Mouse (Mus musculus) CH12.LX (cell line): Measurements from ENCODE around the gene Leap2. TPM values are rescaled to one million over a fixed set of nuclear protein-coding genes. Genes with fewer than 3 reads are reported as not detected.

Experiments used
- DNase-seq: peaks from one replicate; pipeline ENCODE4 v3.0.0-alpha.2; 2013; ENCODE audit errors: extremely low read depth
- H3K27ac ChIP-seq: 2 replicates; pipeline ENCODE4 v1.5.1; 2012; ENCODE audit warnings: low read depth, mild to moderate bottlenecking, control low read depth, moderate library complexity; ENCODE audit not compliant: insufficient read depth
- H3K27me3 ChIP-seq: replicated peaks from 2 replicates; pipeline ENCODE3; 2012; ENCODE audit warnings: inconsistent platforms
- H3K36me3 ChIP-seq, 2 experiments: replicated peaks in 1 of 2; 2 replicates each; pipeline versions ENCODE3 to v1.6.1; 2012; ENCODE audit warnings: inconsistent platforms in 1 of 2, low read length in 1 of 2, mild to moderate bottlenecking in 1 of 2, mixed read lengths in 1 of 2, moderate library complexity in 1 of 2; ENCODE audit not compliant: control insufficient read depth in 1 of 2, insufficient read depth in 1 of 2
- H3K4me1 ChIP-seq, 2 experiments: 2 replicates each; pipeline ENCODE4 v1.6.1; 2012; ENCODE audit warnings: inconsistent platforms in 1 of 2, moderate library complexity in 1 of 2; ENCODE audit not compliant: insufficient read depth in 2 of 2, control insufficient read depth in 1 of 2
- H3K4me2 ChIP-seq: 2 replicates; pipeline ENCODE4 v1.6.1; 2012; ENCODE audit warnings: low read depth, mild to moderate bottlenecking, control low read depth; ENCODE audit not compliant: poor library complexity, insufficient read depth, severe bottlenecking
- H3K4me3 ChIP-seq, 3 experiments: fragments of 150-350 bp in 1 of 3; sonication (generic) in 1 of 3; replicated peaks in 1 of 3; 2 replicates each; pipeline versions ENCODE3 to v1.5.1; 2011 to 2012; ENCODE audit warnings: low read depth in 2 of 3, low read length in 2 of 3, mild to moderate bottlenecking in 2 of 3, moderate library complexity in 2 of 3, control low read depth in 1 of 3, improper control_type of control experiment in 1 of 3, inconsistent platforms in 1 of 3, mixed read lengths in 1 of 3; ENCODE audit not compliant: poor library complexity in 1 of 3
- H3K79me2 ChIP-seq: replicated peaks from 2 replicates; pipeline ENCODE4 v1.6.1; 2012; ENCODE audit warnings: mild to moderate bottlenecking, moderate library complexity; ENCODE audit not compliant: control insufficient read depth, poor library complexity, insufficient read depth, severe bottlenecking; ENCODE audit errors: extremely low read depth
- H3K9ac ChIP-seq: 2 replicates; pipeline ENCODE4 v1.6.1; 2012; ENCODE audit warnings: low read depth, mild to moderate bottlenecking, control low read depth, moderate library complexity; ENCODE audit not compliant: insufficient read depth
- H3K9me3 ChIP-seq: replicated peaks from 2 replicates; pipeline ENCODE3; 2012; ENCODE audit warnings: low read length, inconsistent platforms, mixed read lengths
- CHD1 ChIP-seq: IDR thresholded peaks from 2 replicates; pipeline ENCODE4 v1.6.1; 2012; ENCODE audit warnings: low read depth, low read length, improper control_type of control experiment, inconsistent platforms
- CHD2 ChIP-seq: IDR thresholded peaks from 2 replicates; pipeline ENCODE4 v1.6.1; 2011; ENCODE audit warnings: low read length, improper control_type of control experiment
- ELF1 ChIP-seq: IDR thresholded peaks from 2 replicates; pipeline ENCODE4 v1.6.1; 2014; ENCODE audit warnings: low read depth, mild to moderate bottlenecking, inconsistent platforms, low read length, improper control_type of control experiment
- EP300 ChIP-seq: IDR thresholded peaks from 2 replicates; pipeline ENCODE4 v1.6.1; 2011; ENCODE audit warnings: low read length, improper control_type of control experiment
- ETS1 ChIP-seq: conservative IDR thresholded peaks from 2 replicates; pipeline ENCODE4 v1.6.1; 2012; ENCODE audit warnings: low read depth, mild to moderate bottlenecking, inconsistent platforms, low read length, improper control_type of control experiment, moderate library complexity
- IRF4 ChIP-seq: IDR thresholded peaks from 2 replicates; pipeline ENCODE4 v1.6.1; 2014; ENCODE audit warnings: low read depth, mild to moderate bottlenecking, inconsistent platforms, low read length, improper control_type of control experiment
- JUN ChIP-seq: IDR thresholded peaks from 2 replicates; pipeline ENCODE4 v1.6.1; 2011; ENCODE audit warnings: low read depth, mild to moderate bottlenecking, low read length, improper control_type of control experiment, moderate library complexity; ENCODE audit not compliant: insufficient read depth
- JUND ChIP-seq: conservative IDR thresholded peaks from 2 replicates; pipeline ENCODE4 v1.6.1; 2011; ENCODE audit warnings: low read depth, low read length, improper control_type of control experiment
- MYC ChIP-seq: IDR thresholded peaks from 2 replicates; pipeline ENCODE4 v1.6.1; 2011; ENCODE audit warnings: low read depth, mild to moderate bottlenecking, improper control_type of control experiment, low read length
- POLR2A ChIP-seq: IDR thresholded peaks from 2 replicates; pipeline ENCODE4 v1.6.1; 2011; ENCODE audit warnings: low read depth, mild to moderate bottlenecking, improper control_type of control experiment, low read length
- RAD21 ChIP-seq: IDR thresholded peaks from 2 replicates; pipeline ENCODE4 v1.6.1; 2011; ENCODE audit warnings: low read depth, mild to moderate bottlenecking, low read length, improper control_type of control experiment, moderate library complexity
- RCOR1 ChIP-seq: conservative IDR thresholded peaks from 2 replicates; pipeline ENCODE4 v1.6.1; 2012; ENCODE audit warnings: low read depth, mild to moderate bottlenecking, inconsistent platforms, low read length, improper control_type of control experiment
- UBTF ChIP-seq: IDR thresholded peaks from 2 replicates; pipeline ENCODE4 v1.6.1; 2012; ENCODE audit warnings: low read depth, mild to moderate bottlenecking, inconsistent platforms, low read length, improper control_type of control experiment, moderate library complexity
- USF1 ChIP-seq: IDR thresholded peaks from 2 replicates; pipeline ENCODE4 v1.6.1; 2014; ENCODE audit warnings: low read depth, mild to moderate bottlenecking, inconsistent platforms, low read length, improper control_type of control experiment
- ZC3H11A ChIP-seq: IDR thresholded peaks from 2 replicates; pipeline ENCODE4 v1.6.1; 2012; ENCODE audit warnings: low read depth, mild to moderate bottlenecking, inconsistent platforms, low read length, improper control_type of control experiment
- ZNF384 ChIP-seq: IDR thresholded peaks from 2 replicates; pipeline ENCODE4 v1.6.1; 2012; ENCODE audit warnings: low read depth, low read length, improper control_type of control experiment, inconsistent platforms
- dilution Hi-C: fragments of 300-500 bp; cut with MboI; formaldehyde crosslinking; loops from 2 replicates; pipeline ENCODE4 v1.14.3; 2020; ENCODE audit warnings: low sequenced_read_pairs; ENCODE audit not compliant: extremely low pct_unique_long_range_greater_than_20kb, extremely low pct_ligation_motif_present
- in situ Hi-C: fragments of 300-500 bp; cut with MboI; formaldehyde crosslinking; loops from 3 replicates; pipeline ENCODE4 v1.14.3; 2019; ENCODE audit warnings: low sequenced_read_pairs, low pct_ligation_motif_present, low pct_unique_long_range_greater_than_20kb, mixed read lengths
- polyA plus RNA-seq: library from polyadenylated mRNA; unstranded; fragments of >175 nt; gene quantifications from 2 replicates; pipeline ENCODE4 v1.2.1, GENCODE M21; 2012; ENCODE audit warnings: low read depth; ENCODE audit not compliant: insufficient read length
- total RNA-seq, 2 experiments: library from RNA; depleted of rRNA; stranded (reverse); fragments of 300-350 nt in 1 of 2; fragments of >200 nt in 1 of 2; gene quantifications; 2 replicates each; pipeline ENCODE4 v1.2.3; 2012 to 2014

The Leap2 gene
- total and polyA plus RNA-seq, 3 experiments, result not detected

DNA sequence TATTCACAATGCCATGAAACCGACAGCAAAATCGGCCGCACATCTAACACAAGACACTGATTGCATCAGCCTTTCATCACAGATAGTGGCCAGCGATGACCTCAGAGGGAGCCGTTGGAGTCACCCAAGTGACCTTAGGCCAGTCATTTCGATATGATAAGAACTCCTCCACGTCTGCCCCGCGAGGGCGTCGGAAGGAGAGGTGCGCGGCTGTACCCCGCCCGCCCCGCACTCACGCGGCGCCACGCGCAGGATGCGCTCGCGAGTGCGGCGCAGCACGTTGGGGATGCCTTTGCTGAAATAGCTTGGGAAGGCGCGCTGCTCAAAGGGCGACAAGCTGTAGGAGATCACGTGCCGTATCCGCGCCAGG, 7.3 kb upstream of the Leap2 start:
- peak; percentile 56 for DNase-seq
- Histone ChIP-seq H3K4me1 (peaks cover 8 to 21% of the 10 kb centered on the region in 2 experiments), H3K79me2 (peaks cover 18% of the 10 kb centered on the region), H3K27me3 (peaks cover 3% of the 10 kb centered on the region), H3K9ac (peak overlapping the region; percentile 99), H3K4me2 (peak overlapping the region; percentile 85), H3K4me3 (peak overlapping the region; percentile 91 to 100 (median 98)), H3K36me3 (peaks cover 12 to 35% of the 10 kb centered on the region in 2 experiments), H3K9me3 (no peaks in the 10 kb centered on the region), H3K27ac (peak overlapping the region; percentile 92)
- in situ Hi-C loops, result no loop called here
- TF ChIP-seq IRF4, result no peak
- 0 out of 2 replicates have a peak, but pooled peaks have one; percentile 5 for TF ChIP-seq UBTF
- no peak for TF ChIP-seq EP300
- TF ChIP-seq CHD2, result no peak
- TF ChIP-seq RCOR1, result no peak
- TF ChIP-seq USF1, result no peak
- dilution Hi-C loops, result no loop called here

DNA sequence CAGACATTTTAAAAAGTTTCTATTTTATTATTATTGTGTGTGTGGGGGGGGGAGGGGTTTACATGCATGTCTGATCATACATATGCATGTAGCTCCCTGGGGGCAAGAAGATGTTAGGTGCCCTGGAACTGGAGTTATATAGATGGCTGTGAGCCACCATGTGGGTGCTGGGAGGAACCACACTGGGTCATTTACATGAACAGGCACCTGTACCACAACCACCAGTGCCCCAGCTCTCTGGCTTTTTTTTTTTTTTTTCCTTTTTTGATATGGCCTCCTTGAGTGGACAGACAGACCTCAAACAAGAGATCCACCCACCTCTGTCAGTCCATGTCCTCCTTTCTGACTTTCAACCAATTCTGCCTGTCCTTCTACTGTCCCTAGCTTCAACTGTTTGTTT, 6.2 kb upstream of the Leap2 start:
- Histone ChIP-seq H3K9me3 (no peaks in the 10 kb centered on the region), H3K4me2 (peak overlapping the region; percentile 85), H3K79me2 (peaks cover 18% of the 10 kb centered on the region), H3K4me3 (peak overlapping the region; percentile 91 to 100 (median 98)), H3K36me3 (peaks cover 12 to 39% of the 10 kb centered on the region in 2 experiments), H3K27me3 (peaks cover 3% of the 10 kb centered on the region), H3K9ac (peak overlapping the region; percentile 99), H3K4me1 (peaks cover 8 to 21% of the 10 kb centered on the region in 2 experiments), H3K27ac (peak overlapping the region; percentile 58)
- dilution Hi-C loops, result no loop called here
- in situ Hi-C loops, result no loop called here
- peak; percentile 75 for TF ChIP-seq ZNF384
- no peak for TF ChIP-seq ZC3H11A
- DNase-seq, result peak; percentile 52

DNA sequence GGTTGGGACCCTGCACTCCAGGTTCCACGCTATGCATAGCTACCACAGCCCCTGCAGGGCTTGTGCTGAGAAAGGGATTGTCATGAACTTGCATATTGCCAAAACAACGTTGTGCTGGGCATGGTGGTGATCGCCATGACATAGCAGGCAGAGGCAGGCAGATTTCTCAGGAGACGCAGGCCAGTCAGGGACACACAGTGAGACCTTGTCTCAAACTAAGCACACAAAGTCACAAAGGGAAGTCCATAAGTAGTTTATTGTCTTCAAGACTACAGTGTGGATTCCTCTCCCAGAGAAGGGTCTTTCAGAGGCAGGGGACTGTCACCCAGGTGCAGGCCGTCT, 5.7 kb upstream of the Leap2 start:
- Histone ChIP-seq H3K27ac (no peak overlapping the region), H3K79me2 (peaks cover 18% of the 10 kb centered on the region), H3K4me2 (no peak overlapping the region), H3K27me3 (peaks cover 3% of the 10 kb centered on the region), H3K36me3 (peaks cover 12 to 43% of the 10 kb centered on the region in 2 experiments), H3K4me3 (no peak overlapping the region), H3K4me1 (peaks cover 8 to 21% of the 10 kb centered on the region in 2 experiments), H3K9ac (no peak overlapping the region), H3K9me3 (no peaks in the 10 kb centered on the region)
- in situ Hi-C loops (no loop called here), dilution Hi-C loops (no loop called here)
- DNase-seq, result no peak
- TF ChIP-seq ETS1 (no peak), JUN (no peak), JUND (no peak), USF1 (no peak), RAD21 (no peak), MYC (no peak), POLR2A (no peak), CHD1 (no peak), ZC3H11A (no peak), ELF1 (no peak)
